Mouse (Mus musculus): ENCODE measurements around the gene Mta2.
A peak's percentile ranks its signal among the peaks of the same experiment; 100 is the strongest.

The Mta2 gene

GRCm38 (mm10) chr19:8928689-8929223 is 12.9 kb upstream of the Mta2 start:
- DNase-seq (ENCODE audit: low read depth in 2 of 2, low spot score in 2 of 2) = peak in 1 of 2 experiments; percentile 20

- DNase-seq (ENCODE audit: low read depth in 2 of 2, low spot score in 2 of 2) = peak; percentile 77 to 83
These were observed 12.2 kb upstream of the Mta2 start, which contains the start of the genes Rom1 and Eml3 for GRCm38 (mm10) chr19:8929224-8930088. Gene Rom1 (minus strand): TSS chr19:8929356. Gene Eml3 (plus strand): TSS chr19:8929552.

GRCm38 (mm10) chr19:8930117-8930516 is 11.6 kb upstream of the Mta2 start:
- no peak for DNase-seq (ENCODE audit: low read depth in 2 of 2, low spot score in 2 of 2)

GRCm38 (mm10) chr19:8930771-8931170 is 10.9 kb upstream of the Mta2 start:
- DNase-seq (ENCODE audit: low read depth in 2 of 2, low spot score in 2 of 2) = no peak

- DNase-seq (ENCODE audit: low read depth in 2 of 2, low spot score in 2 of 2) = no peak
These were observed 4.9 kb upstream of the Mta2 start for GRCm38 (mm10) chr19:8936736-8937135.

- DNase-seq (ENCODE audit: low read depth in 2 of 2, low spot score in 2 of 2) = no peak
These were observed 1.0 kb upstream of the Mta2 start for GRCm38 (mm10) chr19:8940526-8941133.

GRCm38 (mm10) chr19:8941136-8941514 is 550 bp upstream of the Mta2 start:
- no peak for DNase-seq (ENCODE audit: low read depth in 2 of 2, low spot score in 2 of 2)

- DNase-seq (ENCODE audit: low read depth in 2 of 2, low spot score in 2 of 2) = no peak
These were observed 745 bp downstream of the Mta2 start for GRCm38 (mm10) chr19:8942276-8942964.

GRCm38 (mm10) chr19:8943047-8943446 is 1.4 kb downstream of the Mta2 start:
- no peak for DNase-seq (ENCODE audit: low read depth in 2 of 2, low spot score in 2 of 2)

- no peak for DNase-seq (ENCODE audit: low read depth in 2 of 2, low spot score in 2 of 2)
These were observed 2.4 kb downstream of the Mta2 start for GRCm38 (mm10) chr19:8944062-8944461.

GRCm38 (mm10) chr19:8944750-8945149 is 3.1 kb downstream of the Mta2 start:
- peak in 1 of 2 experiments; percentile 35 for DNase-seq (ENCODE audit: low read depth in 2 of 2, low spot score in 2 of 2)

GRCm38 (mm10) chr19:8945251-8945650 is 3.6 kb downstream of the Mta2 start:
- DNase-seq (ENCODE audit: low read depth in 2 of 2, low spot score in 2 of 2) = no peak

- DNase-seq (ENCODE audit: low read depth in 2 of 2, low spot score in 2 of 2) = no peak
These were observed 5.3 kb downstream of the Mta2 start for GRCm38 (mm10) chr19:8946929-8947328.

- no peak for DNase-seq (ENCODE audit: low read depth in 2 of 2, low spot score in 2 of 2)
These were observed 8.5 kb downstream of the Mta2 start for GRCm38 (mm10) chr19:8950190-8950589.

- no peak for DNase-seq (ENCODE audit: low read depth in 2 of 2, low spot score in 2 of 2)
These were observed 10.6 kb downstream of the Mta2 start for GRCm38 (mm10) chr19:8952241-8952640.

- peak; percentile 89 to 90 for DNase-seq (ENCODE audit: low read depth in 2 of 2, low spot score in 2 of 2)
These were observed 11.7 kb downstream of the Mta2 start, which contains the start of gene Tut1 for GRCm38 (mm10) chr19:8953135-8954039. Gene Tut1 (plus strand): TSS chr19:8953847.

GRCm38 (mm10) chr19:8954171-8954570 is 12.5 kb downstream of the Mta2 start:
- DNase-seq (ENCODE audit: low read depth in 2 of 2, low spot score in 2 of 2) = no peak

GRCm38 (mm10) chr19:8962256-8962655 is 20.6 kb downstream of the Mta2 start:
- DNase-seq (ENCODE audit: low read depth in 2 of 2, low spot score in 2 of 2) = no peak

- no peak for DNase-seq (ENCODE audit: low read depth in 2 of 2, low spot score in 2 of 2)
These were observed 23.4 kb downstream of the Mta2 start for GRCm38 (mm10) chr19:8965075-8965474.

- DNase-seq (ENCODE audit: low read depth in 2 of 2, low spot score in 2 of 2) = no peak
These were observed 24.1 kb downstream of the Mta2 start for GRCm38 (mm10) chr19:8965771-8966170.

Measured in CD8-positive naive resting alpha-beta T cell, adult 2 months (primary cell).